Mouse (Mus musculus) ES-Bruce4 (cell line): ENCODE results near the gene Bscl2. TPM values are rescaled to one million over a fixed set of nuclear protein-coding genes. Genes with fewer than 3 reads are reported as not detected.

Experiments used
- H3K27ac ChIP-seq: 2 replicates; pipeline ENCODE4 v1.5.1; 2012; ENCODE audit warnings: low read length, inconsistent platforms; ENCODE audit not compliant: insufficient read depth
- H3K27me3 ChIP-seq: 2 replicates; pipeline ENCODE4 v1.6.1; 2012; ENCODE audit warnings: mild to moderate bottlenecking, low read length, inconsistent platforms; ENCODE audit not compliant: control insufficient read depth, poor library complexity, insufficient read depth, severe bottlenecking
- H3K36me3 ChIP-seq: 2 replicates; pipeline ENCODE4 v1.6.1; 2012; ENCODE audit warnings: inconsistent platforms, mild to moderate bottlenecking, low read length, moderate library complexity; ENCODE audit not compliant: control insufficient read depth, poor library complexity, insufficient read depth, severe bottlenecking
- H3K4me1 ChIP-seq: one replicate; pipeline ENCODE4 v1.8.1; 2011; ENCODE audit warnings: low read length; ENCODE audit not compliant: control insufficient read depth, insufficient read depth
- H3K4me3 ChIP-seq: 2 replicates; pipeline ENCODE4 v1.5.1; 2011; ENCODE audit warnings: low read depth, mild to moderate bottlenecking, low read length
- H3K9ac ChIP-seq: 2 replicates; pipeline ENCODE4 v1.6.1; 2012; ENCODE audit warnings: low read depth, mild to moderate bottlenecking, inconsistent platforms; ENCODE audit not compliant: poor library complexity, severe bottlenecking
- H3K9me3 ChIP-seq: replicated peaks from 2 replicates; pipeline ENCODE4 v1.6.1; 2012; ENCODE audit warnings: mild to moderate bottlenecking, low read length, inconsistent platforms; ENCODE audit not compliant: control insufficient read depth, poor library complexity, insufficient read depth, severe bottlenecking
- CTCF ChIP-seq: IDR thresholded peaks from one replicate; pipeline ENCODE4 v1.8.1; 2011; ENCODE audit warnings: low read depth, low read length
- EP300 ChIP-seq: IDR thresholded peaks from 2 replicates; pipeline ENCODE4 v1.6.1; 2011; ENCODE audit warnings: low read depth, low read length; ENCODE audit not compliant: insufficient read depth
- POLR2A ChIP-seq: IDR thresholded peaks from one replicate; pipeline ENCODE4 v1.8.1; 2011; ENCODE audit warnings: low read length; ENCODE audit not compliant: insufficient read depth
- polyA plus RNA-seq: library from polyadenylated mRNA; stranded (reverse); fragments of >200 nt; gene quantifications from 2 replicates; pipeline ENCODE4 v1.2.4, GENCODE M21; 2011; ENCODE audit warnings: low read depth; ENCODE audit not compliant: missing spikeins, insufficient read depth, insufficient read length

The Bscl2 gene
- 32.3 and 36.2 TPM in 2 replicates for polyA plus RNA-seq

DNA sequence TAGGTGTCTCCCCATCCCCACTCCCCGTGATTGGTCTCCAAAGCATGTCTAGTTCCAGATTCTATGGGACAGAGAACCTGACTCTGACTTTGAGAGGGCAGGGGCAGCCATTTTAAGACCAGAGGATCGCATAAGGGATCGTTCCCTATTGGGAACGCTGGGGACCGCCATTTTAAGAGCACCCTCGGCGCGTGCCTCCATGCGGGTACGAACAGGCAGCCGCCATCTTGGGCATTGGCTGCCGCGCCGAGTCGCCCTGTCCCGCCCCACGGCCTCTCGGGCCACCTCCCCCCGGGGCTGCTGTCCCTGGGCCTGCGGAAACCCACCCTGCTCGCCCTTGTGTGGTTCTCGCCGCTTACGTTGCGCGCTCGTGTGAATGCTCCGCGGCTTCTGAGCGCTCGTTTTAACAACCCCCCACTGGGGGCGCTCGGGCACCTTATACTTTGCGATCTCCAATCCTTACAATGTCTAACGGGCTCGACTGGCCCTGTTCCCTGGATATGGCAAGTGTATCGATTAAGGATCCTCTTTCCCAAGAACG is at the start of gene Bscl2:
Gene Bscl2, plus strand, starts transcription at position 217 of the 541 bp plus-strand sequence.
- Histone ChIP-seq H3K4me1 (no peaks in the 10 kb centered on the region), H3K4me3 (peak within 1 kb of the TSS; percentile 82), H3K27me3 (no peaks in the 10 kb centered on the region), H3K27ac (peak within 1 kb of the TSS; percentile 96), H3K9ac (peak within 1 kb of the TSS; percentile 86), H3K36me3 (peaks cover 22% of the 10 kb centered on the region), H3K9me3 (no peaks in the 10 kb centered on the region)
- TF ChIP-seq EP300 (peak; percentile 28; the same call in 1 of the 2 replicates), CTCF (peak; percentile 29), POLR2A (no peak)

DNA sequence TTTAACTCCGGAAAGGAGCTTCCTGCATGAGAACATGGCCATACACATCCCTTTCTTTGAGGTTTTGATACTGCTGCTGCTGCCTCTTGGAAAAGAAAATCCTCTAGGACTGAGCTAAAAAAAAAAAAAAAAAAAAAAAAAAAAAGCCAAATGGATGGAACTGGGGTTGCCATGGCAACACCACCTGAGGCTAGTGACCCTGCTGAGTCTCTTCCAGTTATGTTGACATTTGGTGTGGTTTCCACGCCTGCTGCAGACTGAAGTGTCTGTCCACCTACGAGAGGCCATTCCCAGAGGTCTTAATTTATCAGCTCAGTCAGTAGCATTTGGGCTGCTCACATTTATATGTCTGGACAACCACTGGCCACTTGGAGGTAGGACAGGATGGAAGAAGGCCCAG is 48.7 kb upstream of the Bscl2 start:
- Histone ChIP-seq H3K27ac (no peak overlapping the region), H3K4me3 (no peak overlapping the region), H3K9ac (no peak overlapping the region), H3K36me3 (peaks cover 3% of the 10 kb centered on the region), H3K27me3 (no peaks in the 10 kb centered on the region), H3K4me1 (no peaks in the 10 kb centered on the region), H3K9me3 (no peaks in the 10 kb centered on the region)
- no peak for TF ChIP-seq EP300
- no peak for TF ChIP-seq POLR2A
- TF ChIP-seq CTCF: no peak

DNA sequence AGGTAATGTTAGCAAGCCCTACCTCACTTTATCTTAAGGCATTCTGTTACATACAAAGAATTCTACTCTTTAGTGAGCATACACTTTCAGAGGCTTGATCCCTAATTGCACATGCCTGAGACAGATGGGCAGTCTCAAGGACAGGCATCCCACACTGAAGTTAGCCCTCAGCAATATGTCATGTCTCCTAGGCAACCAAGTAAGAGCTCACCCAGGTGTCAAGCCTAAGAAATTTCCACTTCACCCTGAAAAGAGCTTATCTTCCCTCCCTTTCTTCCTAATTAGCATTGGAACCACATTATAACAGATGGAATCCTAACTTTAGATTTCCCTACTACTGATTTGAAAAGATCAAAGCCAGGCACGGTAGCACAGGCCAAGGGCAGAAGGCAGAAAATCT is 48.1 kb upstream of the Bscl2 start:
- no peaks in the 10 kb centered on the region for H3K4me1 ChIP-seq
- no peaks in the 10 kb centered on the region for H3K9me3 ChIP-seq
- H3K9ac ChIP-seq: no peak overlapping the region
- H3K27ac ChIP-seq: no peak overlapping the region
- no peak overlapping the region for H3K4me3 ChIP-seq
- peaks cover 9% of the 10 kb centered on the region for H3K36me3 ChIP-seq
- TF ChIP-seq CTCF (no peak), EP300 (no peak), POLR2A (no peak)
- H3K27me3 ChIP-seq: no peaks in the 10 kb centered on the region

DNA sequence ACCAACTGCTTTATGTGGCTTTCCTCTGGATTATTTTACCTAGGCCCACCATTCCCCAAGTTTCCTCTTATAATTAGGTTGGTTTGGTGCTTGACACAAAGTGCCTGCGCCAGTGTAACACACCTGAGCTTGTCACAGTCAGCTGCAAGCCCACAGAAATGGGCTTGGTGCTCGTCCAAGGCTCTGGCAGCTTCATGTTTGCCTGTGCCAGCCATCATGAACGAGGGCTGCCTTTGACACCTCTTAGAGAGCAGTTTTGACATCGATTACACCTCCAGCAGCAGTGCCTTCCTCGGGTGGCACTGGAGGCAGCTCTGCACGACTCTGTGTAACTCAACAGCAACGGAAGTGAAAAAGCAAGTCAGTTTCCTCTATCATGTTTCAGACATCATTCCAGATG is 47.1 kb upstream of the Bscl2 start:
- no peak overlapping the region for H3K9ac ChIP-seq
- H3K27me3 ChIP-seq: no peaks in the 10 kb centered on the region
- no peaks in the 10 kb centered on the region for H3K9me3 ChIP-seq
- H3K4me1 ChIP-seq: no peaks in the 10 kb centered on the region
- H3K36me3 ChIP-seq: peaks cover 16% of the 10 kb centered on the region
- no peak for TF ChIP-seq EP300
- TF ChIP-seq POLR2A: no peak
- no peak for TF ChIP-seq CTCF
- no peak overlapping the region for H3K27ac ChIP-seq
- no peak overlapping the region for H3K4me3 ChIP-seq

DNA sequence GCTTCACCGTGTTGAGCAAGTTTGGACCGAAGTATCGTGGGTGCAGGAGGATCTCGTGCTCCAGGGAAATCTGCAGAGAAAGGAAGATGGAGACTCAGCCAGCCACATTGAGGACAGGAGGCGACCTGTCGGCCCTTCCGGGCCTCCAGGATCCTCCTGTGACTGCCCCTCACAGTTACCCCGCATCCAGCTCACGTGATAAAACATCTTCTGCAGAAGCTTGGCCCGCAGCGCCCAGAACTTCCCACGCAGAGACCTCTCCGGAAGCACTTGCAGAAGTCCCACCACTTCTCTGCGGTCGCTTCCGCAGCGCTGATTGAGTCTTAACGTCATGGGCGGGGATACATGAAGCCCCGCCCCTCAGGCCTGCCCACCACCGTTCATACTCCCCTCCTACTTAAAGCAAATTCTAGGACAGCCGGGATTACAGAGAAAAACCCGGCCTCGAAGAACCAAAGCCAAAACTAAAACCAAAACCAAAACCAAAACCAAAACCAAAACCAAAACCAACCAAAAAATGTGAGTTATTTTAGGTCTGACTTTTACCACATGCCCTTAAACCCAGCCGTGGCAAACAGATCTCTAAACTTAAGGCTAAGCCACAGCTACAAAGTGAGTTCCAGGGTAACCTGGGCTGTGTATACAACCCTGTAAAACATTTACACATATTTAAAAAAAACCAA is 38.9 kb upstream of the Bscl2 start, which contains the start of gene Polr2g:
Gene Polr2g, minus strand, starts transcription at position 314 of the 683 bp plus-strand sequence.
- TF ChIP-seq POLR2A: peak; percentile 91
- no peak for TF ChIP-seq EP300
- TF ChIP-seq CTCF: no peak
- H3K27me3 ChIP-seq: no peaks in the 10 kb centered on the region

DNA sequence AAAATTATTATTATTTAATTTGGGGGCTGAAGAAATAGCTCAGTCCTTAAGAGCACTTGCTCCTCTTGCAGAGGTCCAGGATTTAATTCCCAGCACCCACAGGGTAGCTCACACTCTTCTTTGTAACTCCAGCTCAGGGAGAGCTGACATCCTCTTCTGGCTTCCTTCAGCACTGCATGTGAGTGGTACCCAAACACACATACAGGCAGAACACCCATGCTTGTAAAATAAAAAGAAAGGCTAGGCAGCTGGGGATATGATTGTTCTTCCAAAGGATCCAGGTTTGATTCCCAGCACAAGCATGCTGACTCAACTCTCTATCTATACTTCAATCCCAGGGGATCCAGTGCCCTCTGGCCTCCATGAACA is 38.3 kb upstream of the Bscl2 start:
- Histone ChIP-seq H3K27ac (no peak overlapping the region), H3K36me3 (peaks cover 19% of the 10 kb centered on the region), H3K9ac (peak overlapping the region; percentile 71; the same call in 1 of the 2 replicates), H3K4me3 (no peak overlapping the region), H3K27me3 (no peaks in the 10 kb centered on the region), H3K9me3 (no peaks in the 10 kb centered on the region), H3K4me1 (no peaks in the 10 kb centered on the region)
- no peak for TF ChIP-seq CTCF
- TF ChIP-seq EP300: no peak
- TF ChIP-seq POLR2A: no peak

More for the DNA sequence above, 38.9 kb upstream of the Bscl2 start, which contains the start of gene Polr2g:
- Histone ChIP-seq H3K4me1 (no peaks in the 10 kb centered on the region), H3K27ac (no peak within 1 kb of the TSS), H3K36me3 (peaks cover 23% of the 10 kb centered on the region), H3K4me3 (peak within 1 kb of the TSS; percentile 95), H3K9ac (peak within 1 kb of the TSS; percentile 71), H3K9me3 (no peaks in the 10 kb centered on the region)
